Mouse (Mus musculus): ENCODE data around the gene Fgf12. TPM values are rescaled to one million over a fixed set of nuclear protein-coding genes. Genes with fewer than 3 reads are reported as not detected.
A peak's percentile ranks its signal among the peaks of the same experiment; 100 is the strongest.

Gene Fgf12
- polyA plus RNA-seq, 1 experiment: 0.19 TPM

DNA sequence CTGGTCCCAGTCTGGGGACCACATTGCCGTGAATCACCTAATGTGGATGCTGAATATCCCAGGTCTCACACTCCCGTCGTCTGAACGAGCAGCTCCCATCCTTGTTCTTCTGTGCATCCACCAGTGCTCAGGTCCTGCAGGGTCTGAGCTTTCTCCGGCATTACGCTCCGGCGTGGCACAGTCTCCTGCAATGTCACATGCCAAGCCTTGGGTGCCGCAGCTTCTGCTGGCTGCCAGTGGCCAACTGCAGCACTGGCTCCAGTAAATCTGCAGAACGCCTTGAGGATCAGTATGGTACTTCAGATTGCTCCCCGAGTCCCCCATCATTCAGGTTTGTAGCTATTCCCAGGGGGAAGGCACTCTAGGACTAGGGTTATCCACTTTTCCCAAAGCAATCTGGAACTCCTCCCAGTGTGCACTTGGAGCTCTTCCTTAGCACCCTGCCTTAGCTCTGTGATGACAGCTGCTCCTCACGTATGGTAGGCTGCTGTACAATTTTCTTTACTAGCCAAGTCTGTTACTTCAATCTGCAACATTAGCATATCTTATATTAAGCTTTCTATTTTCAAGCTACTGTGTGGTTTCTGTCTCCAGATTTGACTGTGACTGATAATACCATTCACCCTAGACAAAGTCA, 254.8 kb downstream of the Fgf12 start:
- WGBS: 82% methylated on average over 12 of the region's 12 CpGs
- DNase-seq (ENCODE audit: low read depth, low spot score): no peak

DNA sequence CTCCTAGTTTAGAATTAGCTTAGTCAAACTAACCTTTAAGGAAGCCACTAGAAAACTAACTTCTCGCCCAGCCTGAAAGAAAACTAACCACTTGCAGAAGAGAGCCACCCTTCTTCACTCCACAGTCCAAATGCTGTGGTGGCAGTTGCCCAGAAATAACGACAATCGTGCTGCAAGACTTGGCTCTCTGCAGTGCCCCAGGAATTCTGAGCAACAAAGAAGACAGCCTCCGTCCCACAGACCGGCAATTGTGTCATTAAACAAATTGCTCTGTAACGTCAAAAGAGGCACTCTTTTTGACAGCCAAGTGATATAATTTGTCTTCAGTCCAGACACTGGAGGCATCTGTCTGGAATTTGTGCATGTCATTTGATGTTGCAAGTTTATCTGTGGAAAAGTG, 261.2 kb downstream of the Fgf12 start:
- 20% methylated on average over 6 of the region's 6 CpGs for WGBS
- no peak for DNase-seq (ENCODE audit: low read depth, low spot score)

DNA sequence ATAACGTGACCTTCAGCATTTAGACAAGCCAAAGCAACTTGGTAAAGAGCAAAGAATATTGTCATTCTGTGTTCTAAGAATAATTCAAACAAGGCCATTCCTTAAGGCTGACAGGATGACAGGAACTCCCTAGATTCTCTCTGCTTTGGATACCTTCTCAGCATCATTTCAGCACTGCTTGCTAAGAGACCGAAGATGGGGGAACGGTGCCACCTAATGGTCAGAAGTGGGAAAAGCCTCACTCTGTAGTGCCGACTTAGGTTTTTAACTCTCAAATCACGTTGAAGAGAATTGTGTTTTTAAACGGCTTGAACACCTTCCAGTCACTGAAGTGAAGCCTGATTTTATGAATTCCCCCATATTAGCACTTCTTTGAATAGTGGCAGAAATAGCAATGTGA, 262.4 kb downstream of the Fgf12 start:
- 10% methylated on average over 6 of the region's 6 CpGs for WGBS
- peak; percentile 22 for DNase-seq (ENCODE audit: low read depth, low spot score)

DNA sequence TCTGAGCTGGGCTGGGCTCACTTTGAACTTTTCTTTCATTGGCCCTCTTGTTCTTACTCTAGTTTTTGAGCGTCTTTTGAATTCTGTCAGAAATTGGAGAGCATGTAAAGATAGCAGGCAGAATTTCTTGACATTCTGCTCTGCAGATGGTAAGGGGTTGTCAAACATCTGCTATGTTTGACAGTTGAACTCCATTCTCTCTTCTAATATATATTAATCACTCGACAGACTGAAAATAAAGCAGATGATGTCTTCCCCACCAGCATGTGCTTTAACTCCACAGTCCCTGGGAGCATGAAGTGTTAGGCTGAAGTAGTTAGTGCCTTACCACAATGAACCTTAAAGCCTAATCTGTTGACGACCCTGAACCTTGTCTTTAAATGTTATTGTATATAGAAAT, 267.9 kb downstream of the Fgf12 start:
- 69% methylated on average over 3 of the region's 3 CpGs for WGBS
- DNase-seq (ENCODE audit: low read depth, low spot score): no peak

DNA sequence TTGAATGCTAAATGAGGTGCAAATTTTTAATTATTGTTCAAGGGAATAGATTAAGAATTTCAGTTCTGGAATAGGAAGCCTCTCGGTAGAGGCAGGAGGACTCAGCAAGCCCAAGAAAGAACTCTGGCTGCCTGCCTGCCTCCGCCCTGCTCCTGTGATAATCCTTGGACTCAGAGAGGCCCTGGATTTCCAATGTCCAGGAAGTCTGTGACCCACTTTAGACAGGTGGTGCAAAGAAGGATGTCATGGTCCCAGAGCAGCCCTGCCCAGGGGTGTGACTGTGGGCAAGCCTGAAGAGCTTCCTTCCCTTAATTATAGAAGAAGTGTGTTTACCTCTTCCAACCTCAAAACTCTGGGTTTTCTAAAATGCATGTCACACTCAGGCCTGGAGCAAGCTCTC, 273.8 kb downstream of the Fgf12 start:
- 65% methylated on average over 2 of the region's 2 CpGs for WGBS

DNA sequence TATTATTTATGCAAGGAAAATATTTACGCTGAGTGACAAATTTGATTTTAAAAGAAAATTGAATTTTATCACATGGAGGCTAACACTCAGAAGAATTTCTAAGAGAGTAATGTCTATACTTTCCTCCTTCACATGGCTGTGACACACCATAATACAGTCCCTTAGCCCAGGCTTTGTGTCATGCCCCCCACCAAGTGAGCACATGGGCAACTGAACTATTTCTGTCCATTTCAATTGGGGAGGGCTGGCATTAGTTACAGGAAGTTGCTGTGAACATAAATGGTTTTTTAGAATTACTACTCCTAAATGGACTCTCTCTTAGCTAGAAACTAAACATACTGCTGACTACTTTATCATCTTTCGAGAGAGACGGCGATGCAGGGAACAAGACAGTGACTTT, 276.2 kb downstream of the Fgf12 start:
- WGBS: 96% methylated on average over 4 of the region's 4 CpGs
- no peak for DNase-seq (ENCODE audit: low read depth, low spot score)

More for the DNA sequence above, 273.8 kb downstream of the Fgf12 start:
- no peak for DNase-seq (ENCODE audit: low read depth, low spot score)

DNA sequence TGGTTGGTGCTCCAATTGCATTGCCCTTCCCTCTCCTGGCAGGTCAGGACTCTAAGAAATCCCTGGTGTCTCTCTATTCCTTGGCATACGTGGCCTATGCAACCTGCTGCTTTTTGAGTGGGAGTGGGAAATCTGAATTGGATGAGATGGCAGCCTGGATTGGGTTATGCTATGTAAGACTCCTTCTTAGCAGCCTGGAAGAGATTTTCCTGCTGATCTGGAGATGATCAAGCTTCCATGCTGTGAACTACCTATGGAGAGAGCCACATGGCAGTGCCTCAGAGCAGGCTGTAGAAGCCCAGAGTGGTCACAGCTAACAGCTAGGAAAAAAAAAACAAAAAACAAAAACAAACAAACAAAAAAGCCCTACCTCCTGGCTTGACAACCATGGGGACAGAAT, 277.3 kb downstream of the Fgf12 start:
- 62% methylated on average over 1 of the region's 1 CpGs for WGBS
- no peak for DNase-seq (ENCODE audit: low read depth, low spot score)

DNA sequence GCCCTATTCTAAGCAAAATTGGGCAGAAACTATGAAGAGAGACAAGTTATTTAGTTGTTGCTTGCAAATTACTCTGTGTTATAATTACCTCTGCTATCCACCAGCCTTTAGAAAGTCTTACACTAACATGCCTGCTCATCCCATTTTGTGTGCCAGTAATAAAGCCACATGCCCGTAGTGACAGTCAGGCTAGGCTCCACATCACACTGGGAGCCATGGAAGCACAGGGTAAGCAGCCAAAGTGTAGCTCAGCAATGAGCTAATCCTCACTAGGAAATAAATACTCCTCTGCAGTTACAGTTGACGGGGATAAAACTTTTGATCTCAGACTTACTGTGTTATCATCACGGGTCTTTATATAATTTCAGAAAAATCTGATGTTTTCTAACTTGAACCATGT, 298.0 kb downstream of the Fgf12 start:
- DNase-seq (ENCODE audit: low read depth, low spot score): no peak
- WGBS: 70% methylated on average over 3 of the region's 3 CpGs

DNA sequence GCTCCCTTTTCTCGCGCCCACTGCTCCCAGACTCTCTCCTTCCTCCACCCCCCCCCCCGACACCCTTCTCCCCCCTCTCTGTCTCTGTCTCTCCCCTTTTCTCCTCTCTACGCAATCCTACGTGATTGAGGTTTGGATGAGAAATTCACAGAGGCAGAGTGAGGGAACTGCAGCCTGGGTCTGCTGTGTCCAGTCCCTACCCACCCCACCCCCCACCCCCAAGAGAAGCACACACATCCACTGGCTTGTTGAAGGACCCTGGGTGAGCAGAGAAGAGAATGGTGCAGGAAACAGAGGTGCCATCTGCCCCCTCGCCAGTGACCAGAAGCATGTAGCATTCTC, 305.8 kb downstream of the Fgf12 start:
- WGBS: 2% methylated on average over 5 of the region's 6 CpGs

DNA sequence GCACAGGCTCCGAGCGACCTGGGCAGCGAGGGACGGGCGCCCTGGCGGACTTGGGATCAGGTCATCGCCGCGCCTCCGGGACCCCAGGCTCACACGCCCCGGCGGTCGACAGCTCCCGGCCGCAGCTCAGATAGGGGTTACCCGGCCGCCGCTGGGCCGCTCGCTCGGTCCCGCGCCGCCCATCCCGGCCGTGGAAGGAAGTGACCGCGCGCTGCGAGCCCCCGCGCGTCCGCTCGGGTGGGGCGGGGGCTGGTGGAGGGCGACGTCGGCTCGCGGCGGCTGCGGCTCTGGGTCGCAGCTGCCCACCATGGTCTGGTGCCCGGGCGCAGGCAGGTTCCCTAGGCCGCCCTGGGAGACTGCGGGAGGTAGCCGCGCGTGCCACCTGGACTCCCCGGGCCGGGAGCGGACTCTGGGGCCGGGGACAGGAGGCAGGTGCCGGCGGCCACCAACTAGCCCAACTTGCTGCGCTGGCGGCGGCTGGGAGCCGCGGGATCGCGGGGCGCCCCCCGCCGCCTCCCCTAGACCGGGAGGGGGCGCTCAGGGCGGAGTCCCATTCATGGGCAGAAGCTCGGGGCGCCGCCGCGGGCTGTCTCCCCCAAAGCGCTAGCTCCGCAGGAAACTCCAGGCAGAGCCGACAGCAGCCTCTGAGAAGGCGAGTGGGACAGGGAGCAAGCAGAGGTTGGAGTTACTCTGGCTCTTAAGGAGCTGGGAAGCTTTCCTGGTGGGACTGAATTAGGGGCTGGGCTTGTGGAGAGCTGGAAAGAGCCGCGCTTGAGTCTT, 306.3 kb downstream of the Fgf12 start:
- 2% methylated on average over 79 of the region's 82 CpGs for WGBS
- no peak for DNase-seq (ENCODE audit: low read depth, low spot score)

More for the DNA sequence above, 305.8 kb downstream of the Fgf12 start:
- no peak for DNase-seq (ENCODE audit: low read depth, low spot score)

DNA sequence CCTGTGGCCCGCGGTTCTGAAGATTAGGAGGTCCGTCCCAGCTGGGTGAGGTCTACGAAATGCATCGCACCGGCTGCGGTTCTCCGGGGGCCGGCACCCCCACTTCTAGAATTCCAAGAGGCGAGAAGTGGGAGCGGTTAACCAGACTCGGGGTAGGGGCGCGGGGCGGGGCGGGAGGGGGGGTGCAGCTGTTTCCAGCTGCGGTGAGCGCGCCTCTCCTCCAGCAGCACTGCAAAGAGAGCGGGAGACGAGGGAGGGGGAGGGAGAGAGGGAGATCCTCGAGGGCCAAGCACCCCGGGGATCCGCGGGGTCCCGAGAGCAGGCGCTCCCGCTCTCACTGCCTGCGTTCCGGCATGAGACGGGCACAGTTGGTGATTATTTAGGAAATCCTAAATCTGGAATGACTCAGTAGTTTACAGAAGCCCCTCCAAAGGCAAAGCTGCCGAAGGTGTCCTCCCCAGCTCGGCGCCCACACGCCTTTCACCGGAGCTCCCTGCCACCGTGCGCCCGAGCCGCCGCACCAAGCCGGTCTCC, 307.0 kb downstream of the Fgf12 start:
- no peak for DNase-seq (ENCODE audit: low read depth, low spot score)
- 1% methylated on average over 42 of the region's 42 CpGs for WGBS

DNA sequence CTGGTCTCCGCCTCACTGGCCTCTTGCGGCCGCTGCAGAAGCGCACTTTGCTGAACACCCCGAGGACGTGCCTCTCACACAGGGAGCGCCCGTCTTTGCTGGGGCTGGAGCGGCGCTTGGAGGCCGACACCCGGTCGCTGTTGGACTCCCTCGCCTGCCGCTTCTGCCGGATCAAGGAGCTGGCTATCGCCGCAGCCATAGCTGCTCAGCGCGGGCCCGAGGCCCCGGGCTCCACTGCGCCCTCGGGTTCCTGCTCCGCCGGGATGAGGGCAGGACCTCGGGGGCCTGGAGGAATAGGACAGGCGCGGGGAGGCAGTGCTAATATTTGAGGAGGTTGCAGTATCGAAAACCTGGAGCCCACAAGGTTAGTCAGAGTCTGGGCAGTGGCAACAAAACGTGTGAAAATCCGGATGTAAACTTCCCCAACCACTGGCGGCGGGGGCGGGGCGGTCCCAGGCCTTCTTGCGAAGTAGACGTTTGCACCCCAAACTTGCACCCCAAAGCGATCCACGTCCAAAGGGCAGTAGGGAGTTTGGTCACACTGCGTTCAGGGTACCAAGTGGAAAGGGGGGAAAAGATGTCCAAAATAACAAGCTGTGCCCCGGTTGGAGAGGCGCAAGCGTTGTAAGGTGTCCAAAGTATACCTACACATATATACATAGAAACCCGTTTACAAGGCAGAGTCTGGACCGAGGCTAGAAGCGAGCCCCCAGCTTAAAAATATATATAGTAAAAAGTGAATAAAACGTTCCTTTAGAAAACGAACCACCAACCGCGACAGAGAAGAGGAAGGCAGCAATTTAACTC, 307.7 kb downstream of the Fgf12 start:
- 2% methylated on average over 51 of the region's 51 CpGs for WGBS
- no peak for DNase-seq (ENCODE audit: low read depth, low spot score)

DNA sequence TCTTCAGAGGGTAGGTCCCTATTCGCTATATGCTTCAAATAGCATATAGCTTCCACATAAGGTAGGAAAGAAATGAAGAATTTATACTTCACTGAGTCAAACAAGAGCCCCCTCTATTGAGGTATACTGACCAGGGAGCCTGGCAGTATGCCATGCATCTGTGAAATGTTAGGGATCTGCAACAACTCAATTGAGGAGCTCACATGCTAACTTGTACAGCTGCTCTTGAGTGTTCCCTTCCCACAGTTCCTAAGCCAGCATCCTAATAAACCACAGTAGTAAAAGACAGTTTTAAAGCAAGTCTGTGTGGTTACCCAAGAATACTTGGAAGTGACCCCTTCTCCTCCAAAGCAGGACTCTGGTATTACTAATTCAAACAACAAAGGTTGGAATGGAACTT, 331.3 kb downstream of the Fgf12 start:
- DNase-seq (ENCODE audit: low read depth, low spot score): no peak
- 93% methylated on average over 1 of the region's 1 CpGs for WGBS

DNA sequence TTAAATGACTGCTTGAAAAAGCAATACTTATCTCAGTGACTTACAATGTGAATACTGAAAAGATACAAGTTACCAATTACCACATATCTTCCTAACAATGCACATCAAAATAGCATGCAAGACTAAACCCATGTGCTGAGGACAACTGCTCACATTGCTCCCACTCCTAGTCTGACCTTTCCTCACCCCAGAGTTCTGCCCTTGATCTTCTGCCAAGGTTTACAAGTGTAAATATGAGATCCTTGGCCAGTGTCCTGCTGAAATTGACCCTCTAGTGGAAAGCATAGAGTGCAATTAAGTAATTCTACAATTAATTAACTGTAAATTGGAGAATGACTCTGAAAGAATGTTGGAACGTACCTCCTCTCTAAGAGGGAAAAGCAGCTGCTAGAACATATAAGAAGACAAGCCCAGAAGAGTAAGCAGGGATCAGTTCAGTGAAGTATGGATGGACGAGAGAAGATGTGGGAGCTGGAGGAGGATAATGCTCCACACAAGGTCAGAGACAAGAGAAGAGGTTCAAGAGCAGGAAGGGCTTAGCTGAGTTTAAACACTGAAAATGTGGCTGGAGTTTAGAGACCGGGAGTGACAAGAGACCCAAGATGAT, 333.1 kb downstream of the Fgf12 start:
- DNase-seq (ENCODE audit: low read depth, low spot score): no peak
- WGBS: 66% methylated on average over 3 of the region's 3 CpGs

DNA sequence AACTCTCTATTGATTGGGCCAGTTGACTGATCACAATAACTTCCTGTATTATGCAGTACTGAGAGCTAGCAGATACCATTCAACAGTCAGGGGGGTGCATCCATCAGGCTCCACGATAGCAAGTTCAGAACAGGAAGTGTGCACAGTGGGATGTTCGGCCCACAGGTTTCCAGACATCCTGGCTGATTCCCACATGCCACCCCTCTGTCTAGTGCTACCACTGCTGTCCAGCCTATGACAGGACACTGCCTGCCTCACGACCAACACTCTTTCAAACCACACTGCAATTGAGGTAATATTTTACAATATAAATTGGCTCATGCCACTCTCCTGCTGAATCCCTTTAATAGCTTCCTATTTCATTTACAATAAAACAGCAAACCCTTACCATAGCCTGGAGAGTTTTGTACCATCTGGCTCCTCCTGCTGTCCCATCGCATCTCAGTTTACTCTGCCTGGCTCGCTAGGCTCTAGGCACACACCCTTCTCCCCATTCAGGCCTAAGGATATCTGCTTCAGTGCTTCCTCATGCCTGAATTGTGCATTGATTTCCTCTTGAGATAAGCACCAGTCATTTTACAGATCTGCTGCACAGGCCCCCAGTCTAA, 341.6 kb downstream of the Fgf12 start:
- no peak for DNase-seq (ENCODE audit: low read depth, low spot score)
- WGBS: 66% methylated on average over 5 of the region's 5 CpGs

DNA sequence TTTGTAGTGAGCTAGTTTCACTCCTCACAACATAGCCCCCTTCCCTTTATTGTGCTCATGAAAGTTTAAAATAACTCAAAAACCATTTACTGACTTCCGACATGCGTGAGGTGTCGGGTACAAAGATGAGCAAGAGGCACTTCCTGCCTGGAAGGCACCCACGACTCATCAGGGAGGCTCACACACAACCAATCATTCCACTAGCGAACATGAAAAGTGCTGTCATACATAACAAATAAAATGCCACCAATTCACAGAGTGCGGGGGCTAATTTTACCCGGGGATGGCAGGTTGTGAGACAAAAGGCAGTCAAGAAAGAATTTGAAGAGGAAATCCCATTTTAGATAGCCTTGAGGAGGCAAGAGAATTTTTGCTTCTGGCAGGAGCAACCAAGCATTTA, 344.6 kb downstream of the Fgf12 start:
- DNase-seq (ENCODE audit: low read depth, low spot score): no peak
- WGBS: 77% methylated on average over 7 of the region's 7 CpGs

DNA sequence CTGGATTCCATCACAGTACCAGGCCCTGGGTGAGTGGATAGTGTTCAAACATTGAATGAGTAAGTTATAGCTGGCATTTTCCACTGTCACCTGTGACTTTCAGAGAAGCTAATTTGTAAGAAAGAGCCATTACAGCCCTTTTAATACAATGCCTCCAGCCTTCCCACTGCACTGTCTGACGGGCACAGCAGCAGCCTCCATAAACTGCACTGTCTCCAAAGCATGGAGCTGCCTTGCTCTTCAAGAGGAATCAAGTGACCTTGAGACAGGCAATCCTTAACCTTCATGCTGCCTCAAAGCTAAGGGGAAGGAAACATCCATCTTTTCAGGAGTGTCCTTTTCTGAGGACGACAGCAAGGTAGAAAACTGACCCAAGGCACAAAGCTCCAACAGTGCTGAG, 345.0 kb downstream of the Fgf12 start:
- DNase-seq (ENCODE audit: low read depth, low spot score): no peak
- 66% methylated on average over 2 of the region's 2 CpGs for WGBS

DNA sequence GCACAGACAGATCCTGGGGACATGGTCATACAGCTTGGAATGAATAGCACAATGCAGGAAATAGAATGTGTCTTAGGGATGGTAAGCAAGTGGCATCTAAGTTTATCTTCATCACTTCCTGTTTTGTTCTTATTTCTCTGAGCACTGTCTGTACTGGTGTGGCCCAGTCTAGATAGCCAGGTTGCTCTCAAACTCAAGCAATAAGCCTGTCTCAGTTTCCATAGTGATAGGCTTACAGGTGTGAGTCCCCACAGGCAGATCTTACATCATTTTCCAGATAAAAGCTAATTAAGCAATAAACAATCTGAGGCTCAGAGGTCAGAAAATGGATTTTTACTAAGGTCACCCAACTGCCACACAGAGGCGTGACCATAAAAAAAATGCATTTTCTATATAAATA, 348.7 kb downstream of the Fgf12 start:
- WGBS: 39% methylated on average over 1 of the region's 1 CpGs

DNA sequence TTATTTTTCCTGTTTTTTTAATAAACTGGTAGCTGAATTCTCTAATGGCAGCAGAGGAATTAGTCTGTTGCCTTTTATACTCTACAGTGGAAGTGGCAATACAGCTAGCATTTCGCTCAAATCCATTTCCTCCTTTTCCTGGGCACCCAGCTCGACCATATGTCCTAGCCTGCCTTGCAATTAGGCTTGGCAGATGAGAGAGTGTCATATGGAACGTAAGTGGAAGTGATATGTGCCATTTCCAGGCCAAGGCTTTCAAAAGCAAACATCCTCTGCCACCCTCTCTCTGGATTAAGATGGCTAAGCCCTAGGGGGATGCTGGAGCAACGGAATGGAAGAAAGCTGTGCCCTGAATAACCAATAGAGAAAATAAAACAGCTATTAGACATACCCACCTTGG, 350.2 kb downstream of the Fgf12 start:
- no peak for DNase-seq (ENCODE audit: low read depth, low spot score)
- WGBS: 66% methylated on average over 4 of the region's 4 CpGs

More for the DNA sequence above, 348.7 kb downstream of the Fgf12 start:
- DNase-seq (ENCODE audit: low read depth, low spot score): no peak

DNA sequence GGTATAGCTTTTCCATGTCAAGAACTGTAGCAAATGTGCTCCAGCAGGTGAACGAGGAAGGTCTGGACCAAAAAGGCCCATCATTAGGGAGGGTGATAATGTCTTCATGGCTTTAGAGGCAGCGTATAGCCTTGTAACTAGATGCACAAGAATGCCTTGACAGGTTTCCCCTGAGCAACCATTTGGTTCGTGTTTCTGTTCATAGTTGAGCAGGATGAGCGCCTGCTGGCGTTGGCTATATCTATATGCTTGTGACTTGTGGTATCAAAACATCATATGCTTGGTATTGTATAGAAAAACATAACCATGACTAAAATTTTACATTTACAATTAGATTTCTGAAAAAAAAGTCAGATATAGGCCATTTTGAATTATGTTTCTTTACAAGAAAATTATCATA, 361.6 kb downstream of the Fgf12 start:
- WGBS: 88% methylated on average over 5 of the region's 5 CpGs

More for the DNA sequence above, 361.6 kb downstream of the Fgf12 start:
- DNase-seq (ENCODE audit: low read depth, low spot score): no peak

Data from large intestine, adult 2 months (tissue).